18 mouse cellular contexts compared by ENCODE assay signal in genomic region chr1:173440681-173441080, GRCm38 (mm10). TPM values are rescaled to one million over a fixed set of nuclear protein-coding genes. Genes with fewer than 3 reads are reported as not detected.
A peak's percentile ranks its signal among the peaks of the same experiment; 100 is the strongest.
DNase-seq lines count a peak whose midpoint lies in the region; ATAC-seq and TF ChIP-seq lines count a peak whose summit lies in the region.
"Had no signal": no experiment of that assay in that cellular context is flagged by ENCODE, and none has a peak within 500 bp of the region (broad histone marks: within the 10 kb centered on the region; RNA-seq: fewer than 3 reads in every experiment).

No protein-coding gene starts in this region.

- TF ChIP-seq RAD21 in MEL (IDR thresholded peaks at IDR 0.05; ENCODE audit: low read depth, low read length) = no peak

- peak; percentile 36 to 47 for DNase-seq in spleen, postnatal 36 days (ENCODE audit: low spot score in 2 of 2)
- DNase-seq in spleen, postnatal 10 days (ENCODE audit: low spot score in 2 of 2) = no peak
- peak; percentile 59 for DNase-seq in MEL (ENCODE audit: low read depth, low spot score)
- peak; percentile 31 for DNase-seq in thymus, postnatal 14 days
- DNase-seq in forebrain, embryonic 10.5 days (ENCODE audit: extremely low spot score, low spot score) = no peak
- no peak for DNase-seq in yolk sac, embryonic 10.5 days (ENCODE audit: low spot score)
- no peak for DNase-seq in forebrain, embryonic 11.5 days (ENCODE audit: low spot score)
- DNase-seq: adrenal gland, postnatal 36 days; cerebellum, adult 9-10 months; gastrocnemius, postnatal 36 days; heart, postnatal 36 days; kidney, adult 18-20 months; kidney, postnatal 14 days had no signal

- no peak for TF ChIP-seq POLR2A in MEL (IDR thresholded peaks at IDR 0.05; ENCODE audit: control insufficient read depth in 1 of 2, insufficient read depth in 1 of 2, low read depth in 1 of 2, low read length in 2 of 2, poor library complexity in 1 of 2)

- no peaks in the 10 kb centered on the region for H3K9me3 ChIP-seq in MEL (replicated peaks; ENCODE audit: insufficient read depth, low read length)
- no peaks in the 10 kb centered on the region for H3K9me3 ChIP-seq in forebrain, embryonic 10.5 days
- no peaks in the 10 kb centered on the region for H3K9me3 ChIP-seq in forebrain, embryonic 11.5 days (ENCODE audit: control insufficient read depth, low read length)
- H3K9me3 ChIP-seq: heart, embryonic 13.5 days; limb, embryonic 13.5 days had no signal

- 93% methylated on average over 1 of the region's 1 CpGs for WGBS in forebrain, embryonic 10.5 days
- WGBS in forebrain, embryonic 11.5 days = 90% methylated on average over 1 of the region's 1 CpGs

- H3K36me3 ChIP-seq in MEL (ENCODE audit: control insufficient read depth in 1 of 2, insufficient read depth in 2 of 2, low read length in 2 of 2) = peaks cover 0 to 16% of the 10 kb centered on the region in 2 experiments; a peak in 2 of 4 replicates
- H3K36me3 ChIP-seq in forebrain, embryonic 10.5 days (replicated peaks) = no peaks in the 10 kb centered on the region
- no peaks in the 10 kb centered on the region for H3K36me3 ChIP-seq in forebrain, embryonic 11.5 days (ENCODE audit: control insufficient read depth, insufficient read depth, low read length)
- H3K36me3 ChIP-seq: heart, embryonic 13.5 days; limb, embryonic 13.5 days had no signal

- H3K79me2 ChIP-seq in MEL (ENCODE audit: control insufficient read depth, insufficient read depth, low read length, poor library complexity) = no peaks in the 10 kb centered on the region

- no peak overlapping the region for H3K4me2 ChIP-seq in forebrain, embryonic 11.5 days (ENCODE audit: low read depth, low read length, severe bottlenecking)
- H3K4me2 ChIP-seq: heart, embryonic 13.5 days; limb, embryonic 13.5 days had no signal

- TF ChIP-seq EP300 in MEL (IDR thresholded peaks at IDR 0.05; ENCODE audit: low read depth in 1 of 2, low read length in 2 of 2) = peak; percentile 76 to 77

- ATAC-seq in megakaryocyte, adult 5-6 weeks (ENCODE audit: poor library complexity, severe bottlenecking) = peak; percentile 43
- no peak for ATAC-seq in forebrain, embryonic 11.5 days (replicated peaks; ENCODE audit: low FRiP score)
- ATAC-seq: hindbrain, embryonic 16.5 days had no signal

- H3K27me3 ChIP-seq in MEL (ENCODE audit: control insufficient read depth in 1 of 2, insufficient read depth in 2 of 2, low read length in 2 of 2) = no peaks in the 10 kb centered on the region
- no peaks in the 10 kb centered on the region for H3K27me3 ChIP-seq in forebrain, embryonic 10.5 days (ENCODE audit: poor library complexity, severe bottlenecking)
- H3K27me3 ChIP-seq in forebrain, embryonic 11.5 days (ENCODE audit: control insufficient read depth, insufficient read depth, low read length) = no peaks in the 10 kb centered on the region
- H3K27me3 ChIP-seq: heart, embryonic 13.5 days; limb, embryonic 13.5 days had no signal

- H3K4me1 ChIP-seq in MEL (ENCODE audit: control insufficient read depth in 1 of 2, insufficient read depth in 2 of 2, low read length in 2 of 2) = peaks cover 3 to 15% of the 10 kb centered on the region in 2 experiments
- no peaks in the 10 kb centered on the region for H3K4me1 ChIP-seq in forebrain, embryonic 10.5 days
- no peaks in the 10 kb centered on the region for H3K4me1 ChIP-seq in forebrain, embryonic 11.5 days (replicated peaks; ENCODE audit: control insufficient read depth, insufficient read depth, low read length)
- H3K4me1 ChIP-seq: limb, embryonic 13.5 days had no signal

- no peak overlapping the region for H3K9ac ChIP-seq in MEL (ENCODE audit: control insufficient read depth, low read depth, low read length, poor library complexity, severe bottlenecking)
- no peak overlapping the region for H3K9ac ChIP-seq in forebrain, embryonic 11.5 days (ENCODE audit: low read length)
- H3K9ac ChIP-seq: heart, embryonic 13.5 days; limb, embryonic 13.5 days; liver, embryonic 14.5 days had no signal

- H3K27ac ChIP-seq in MEL (ENCODE audit: control insufficient read depth, low read depth, low read length) = no peak overlapping the region
- no peak overlapping the region for H3K27ac ChIP-seq in forebrain, embryonic 10.5 days
- no peak overlapping the region for H3K27ac ChIP-seq in forebrain, embryonic 11.5 days (ENCODE audit: low read depth, low read length)
- H3K27ac ChIP-seq: heart, embryonic 13.5 days; limb, embryonic 13.5 days; liver, embryonic 14.5 days had no signal

- no peak for TF ChIP-seq CTCF in MEL (IDR thresholded peaks at IDR 0.05 in 2 of 3, conservative IDR thresholded peaks at IDR 0.05 in 1 of 3; ENCODE audit: control insufficient read depth in 1 of 3, insufficient read depth in 1 of 3, low read depth in 2 of 3, low read length in 3 of 3, poor library complexity in 1 of 3, severe bottlenecking in 1 of 3)

- no peak overlapping the region for H3K4me3 ChIP-seq in MEL (ENCODE audit: control insufficient read depth in 1 of 2, insufficient read depth in 1 of 2, low read depth in 2 of 2, low read length in 2 of 2)
- no peak overlapping the region for H3K4me3 ChIP-seq in forebrain, embryonic 10.5 days
- no peak overlapping the region for H3K4me3 ChIP-seq in forebrain, embryonic 11.5 days (ENCODE audit: low read depth, low read length)
- H3K4me3 ChIP-seq: heart, embryonic 13.5 days; limb, embryonic 13.5 days had no signal

TF ChIP-seq in MEL, 35 proteins besides CTCF, POLR2A, EP300 and RAD21:
- TF ChIP-seq ZC3H11A (IDR thresholded peaks at IDR 0.05; ENCODE audit: low read depth, low read length) (no peak), ZMIZ1 (IDR thresholded peaks at IDR 0.05; ENCODE audit: low read depth, low read length) (no peak), USF2 (IDR thresholded peaks at IDR 0.05; ENCODE audit: borderline replicate concordance in 1 of 2, insufficient read depth in 1 of 2, low read depth in 1 of 2, low read length in 2 of 2) (no peak), ZKSCAN1 (IDR thresholded peaks at IDR 0.05; ENCODE audit: low read depth, low read length) (no peak), TAL1 (IDR thresholded peaks at IDR 0.05; ENCODE audit: low read length) (no peak), MYC (IDR thresholded peaks at IDR 0.05; ENCODE audit: low read depth, low read length) (no peak), JUND (IDR thresholded peaks at IDR 0.05; ENCODE audit: low read depth, low read length) (no peak), ETS1 (IDR thresholded peaks at IDR 0.05; ENCODE audit: low read depth, low read length) (peak; percentile 55), POLR2AphosphoS2 (IDR thresholded peaks at IDR 0.05; ENCODE audit: low read length) (no peak), NRF1 (IDR thresholded peaks at IDR 0.05; ENCODE audit: insufficient read depth, low read depth, low read length, poor library complexity, severe bottlenecking) (no peak), NELFE (IDR thresholded peaks at IDR 0.05; ENCODE audit: low read depth, low read length) (no peak), ELF1 (IDR thresholded peaks at IDR 0.05; ENCODE audit: low read depth, low read length) (peak; percentile 37; the same call in 1 of the 2 replicates), MAX (IDR thresholded peaks at IDR 0.05; ENCODE audit: low read length) (no peak), HCFC1 (IDR thresholded peaks at IDR 0.05; ENCODE audit: low read depth, low read length) (no peak), MYB (IDR thresholded peaks at IDR 0.05; ENCODE audit: low read depth, low read length) (no peak), UBTF (IDR thresholded peaks at IDR 0.05; ENCODE audit: borderline replicate concordance, insufficient read depth, low read depth, low read length) (no peak), USF1 (IDR thresholded peaks at IDR 0.05; ENCODE audit: low read depth, low read length) (0 out of 2 replicates have a peak, but pooled peaks have one; percentile 21), CHD1 (IDR thresholded peaks at IDR 0.05; ENCODE audit: low read depth, low read length) (no peak), SIN3A (IDR thresholded peaks at IDR 0.05; ENCODE audit: low read length) (no peak; the same call in 1 of the 2 replicates), RCOR1 (IDR thresholded peaks at IDR 0.05; ENCODE audit: low read depth, low read length) (peak; percentile 72), TCF12 (IDR thresholded peaks at IDR 0.05; ENCODE audit: low read depth, low read length) (peak; percentile 70), CHD2 (IDR thresholded peaks at IDR 0.05; ENCODE audit: low read length) (no peak), E2F4 (IDR thresholded peaks at IDR 0.05; ENCODE audit: borderline replicate concordance, low read depth, low read length) (no peak), MEF2A (IDR thresholded peaks at IDR 0.05; ENCODE audit: extremely low read depth, insufficient replicate concordance, low read depth, low read length, poor library complexity, severe bottlenecking) (no peak), GATA1 (IDR thresholded peaks at IDR 0.05; ENCODE audit: low read depth, low read length) (peak; percentile 76), TBP (IDR thresholded peaks at IDR 0.05; ENCODE audit: low read depth, low read length) (no peak), MAZ (IDR thresholded peaks at IDR 0.05; ENCODE audit: low read depth, low read length) (no peak), MXI1 (IDR thresholded peaks at IDR 0.05; ENCODE audit: low read depth, low read length) (0 out of 2 replicates have a peak, but pooled peaks have one; percentile 18), BHLHE40 (IDR thresholded peaks at IDR 0.05; ENCODE audit: borderline replicate concordance, low read depth, low read length) (peak; percentile 43; the same call in 1 of the 2 replicates), KAT2A (conservative IDR thresholded peaks at IDR 0.05; ENCODE audit: low read depth, low read length) (no peak), ZNF384 (IDR thresholded peaks at IDR 0.05; ENCODE audit: low read depth, low read length) (no peak), MAFK (IDR thresholded peaks at IDR 0.05; ENCODE audit: borderline replicate concordance, low read depth, low read length) (no peak), SMC3 (IDR thresholded peaks at IDR 0.05; ENCODE audit: low read depth, low read length) (no peak), POLR2AphosphoS5 (IDR thresholded peaks at IDR 0.05; ENCODE audit: borderline replicate concordance, low read depth, low read length) (no peak), GABPA (IDR thresholded peaks at IDR 0.05; ENCODE audit: low read depth, low read length) (no peak)

RNA-seq across cellular contexts. Expression of gene Ifi206, which starts 50.2 kb away (rescaled TPM):
- not detected in 2 replicates for total RNA-seq in MEL (2012; rRNA removed)
- polyA plus RNA-seq in MEL (2012; ENCODE audit: insufficient read depth in 1 of 2, insufficient read length in 2 of 2, low read depth in 1 of 2, low replicate concordance in 2 of 2, missing spikeins in 1 of 2) = not detected
- total RNA-seq in megakaryocyte, adult 5-6 weeks (2015) = 13.1 and 17.8 TPM in 2 replicates
- total RNA-seq in megakaryocyte, adult 5-6 weeks (2017) = 2.4 and 3.1 TPM in 2 replicates
- not detected in 2 replicates for polyA plus RNA-seq in forebrain, embryonic 10.5 days (2016; fragmentation: Nextera tagmentation; extraction: Ambion mirVana)
- polyA plus RNA-seq in forebrain, embryonic 11.5 days (2014; fragmentation: Nextera tagmentation; extraction: Ambion mirVana) = not detected in 2 replicates
- total RNA-seq: gastrocnemius, postnatal 36 days had no signal
- polyA plus RNA-seq: limb, embryonic 13.5 days had no signal

Comparison
In these comparisons a context has a peak if more than half of its experiments do, and no peak if none do; other contexts are left out.
1. DNase-seq: peak in spleen, postnatal 36 days (2 of 2), MEL (single experiment) and thymus, postnatal 14 days (single experiment); none in spleen, postnatal 10 days (0 of 2), forebrain, embryonic 10.5 days (single experiment), yolk sac, embryonic 10.5 days (single experiment) and forebrain, embryonic 11.5 days (single experiment).